Mouse (Mus musculus) spleen, postnatal 0 days (tissue): ENCODE measurements around the gene Gabbr2. TPM values are rescaled to one million over a fixed set of nuclear protein-coding genes. Genes with fewer than 3 reads are reported as not detected.

Source experiments
- polyA plus RNA-seq: library from polyadenylated mRNA; unstranded; fragments of >200 nt; fragmentation: Nextera tagmentation; extraction: Ambion mirVana; gene quantifications from 2 replicates; pipeline ENCODE4 v1.2.1, GENCODE M21; 2015

Gabbr2 gene
- polyA plus RNA-seq = 0.04 TPM in 1 of 2 replicates, not detected in the other

DNA sequence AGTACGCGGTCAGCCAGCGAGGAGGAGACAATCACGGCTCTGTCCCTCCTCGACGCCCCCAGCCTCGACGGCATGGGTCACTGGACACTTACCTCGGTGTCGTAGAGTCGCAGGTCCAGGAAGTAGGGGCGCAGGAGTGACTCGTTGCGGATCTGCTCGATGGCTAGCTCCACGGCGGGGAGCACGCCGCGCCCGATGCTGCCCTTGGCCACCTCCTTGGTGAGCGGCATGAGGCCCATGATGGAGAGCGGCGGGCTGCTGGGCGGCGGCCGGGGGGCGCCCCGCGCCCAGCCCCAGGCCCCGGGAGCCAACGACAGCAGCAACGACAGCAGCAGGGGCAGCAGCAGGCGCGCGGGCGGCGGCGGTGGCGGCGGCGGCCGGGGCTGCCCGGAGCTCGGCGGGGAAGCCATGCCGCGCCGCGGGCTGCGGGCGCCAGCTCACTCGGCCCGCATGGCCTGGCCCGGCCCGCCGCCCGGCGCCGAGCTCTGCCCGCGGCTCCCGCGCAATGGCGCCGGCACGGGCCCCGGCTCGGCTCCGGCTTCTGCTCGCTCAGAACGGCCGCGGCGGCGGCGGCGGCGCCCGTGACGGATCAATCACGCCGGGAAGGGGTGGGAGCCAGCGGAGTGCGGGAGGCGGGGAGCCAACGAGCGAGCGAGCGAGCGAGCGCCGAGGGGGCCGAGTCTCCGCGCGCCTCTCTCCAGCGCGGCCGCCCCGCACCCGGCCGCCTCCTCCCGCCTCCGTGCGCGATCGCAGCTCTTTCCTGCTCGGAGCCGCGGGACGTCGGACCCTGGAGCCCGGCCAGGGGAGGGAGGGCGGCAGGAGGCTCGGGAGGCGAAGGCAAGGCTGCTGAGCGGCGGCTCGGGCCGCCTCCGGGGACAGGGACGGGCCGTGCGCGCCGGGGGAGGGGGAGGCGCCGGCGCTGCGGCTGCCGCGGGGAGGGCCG is at the start of gene Gabbr2:
TSS of gene Gabbr2 (minus strand) at position 858 of the 943 bp plus-strand sequence.

DNA sequence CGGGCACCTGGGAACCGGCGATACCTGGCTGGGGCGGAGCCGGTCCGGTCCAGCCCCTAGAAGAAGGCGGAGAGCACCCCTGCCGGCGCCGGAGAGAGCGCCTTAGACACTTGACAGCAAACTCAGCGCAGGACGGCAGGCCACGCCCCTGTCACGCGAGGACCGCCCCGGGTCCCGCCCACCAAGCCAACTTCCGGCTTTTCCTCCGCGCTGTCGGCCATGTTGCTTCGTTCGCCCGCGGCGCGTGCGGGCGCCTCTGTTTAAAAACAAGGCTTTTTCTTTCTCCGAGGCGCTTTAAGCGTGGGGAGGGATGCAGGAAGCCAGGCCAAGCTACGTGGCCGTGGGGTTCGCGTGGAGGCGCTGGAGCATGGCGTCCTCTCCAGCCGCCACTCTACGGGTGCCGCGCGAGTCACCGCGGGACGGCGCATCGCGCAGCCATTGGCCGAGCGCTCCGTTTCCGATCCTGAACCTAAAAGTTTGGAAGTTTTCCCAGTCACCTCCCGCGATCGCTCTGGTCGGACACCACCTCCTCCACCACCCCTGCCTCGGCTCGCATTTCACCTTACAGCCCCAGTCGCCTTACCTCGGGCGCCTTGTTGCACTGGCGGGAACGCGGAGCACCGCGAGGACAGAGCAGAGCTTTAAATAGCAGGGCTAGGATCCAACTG is 341.5 kb downstream of the Gabbr2 start, which contains the start of gene Tbc1d2:
TSS of gene Tbc1d2 (minus strand) at position 124 of the 668 bp plus-strand sequence.

Other genes starting within 250 kb of the Gabbr2 start
- gene Anks6, start 65.6 kb upstream of the Gabbr2 start, polyA plus RNA-seq = 0.89 and 0.95 TPM in 2 replicates
- gene Galnt12, start 100.0 kb upstream of the Gabbr2 start, polyA plus RNA-seq = 1.7 and 3.6 TPM in 2 replicates
- gene Col15a1, start 216.3 kb upstream of the Gabbr2 start, polyA plus RNA-seq = 3.5 and 3.9 TPM in 2 replicates